26 mouse cellular contexts compared by ENCODE assay signal in the genomic region with DNA sequence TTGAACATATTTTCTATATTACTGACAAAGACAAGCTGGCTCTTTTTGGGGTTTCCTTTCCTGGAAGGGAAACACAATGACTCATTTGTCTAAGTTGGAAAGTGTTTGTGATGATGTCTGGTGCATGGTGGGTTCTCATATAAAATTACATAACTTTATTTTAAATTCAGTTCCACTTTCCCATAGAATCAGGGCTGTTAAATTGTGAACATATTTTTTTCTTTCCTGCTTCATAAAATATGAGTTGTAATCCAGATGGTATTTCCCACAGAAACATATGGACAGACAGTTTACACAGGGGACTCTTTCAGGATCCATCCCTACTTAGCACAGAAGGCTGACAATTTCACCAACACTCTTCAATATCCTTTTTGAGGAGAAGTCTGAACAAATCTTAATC.
DNase-seq lines count a peak whose midpoint lies in the region; ATAC-seq and TF ChIP-seq lines count a peak whose summit lies in the region.
"Had no signal": no experiment of that assay in that cellular context is flagged by ENCODE, and none has a peak within 500 bp of the region (broad histone marks: within the 10 kb centered on the region; RNA-seq: fewer than 3 reads in every experiment).

No protein-coding gene starts in this region.

- no peak for DNase-seq in forebrain, embryonic 10.5 days (ENCODE audit: extremely low spot score, low spot score)
- DNase-seq in left cerebral cortex, adult 11 months (ENCODE audit: low spot score), result peak; percentile 47
- DNase-seq in left cerebral cortex, postnatal 36 days (ENCODE audit: low spot score in 2 of 2), result no peak
- DNase-seq in brain, embryonic 14.5 days (ENCODE audit: low read depth), result peak; percentile 72
- peak; percentile 14 to 87 for DNase-seq in left cerebral cortex, postnatal 25 days (ENCODE audit: low spot score in 2 of 2)
- no peak for DNase-seq in spleen, postnatal 14 days (ENCODE audit: low spot score in 2 of 2)
- DNase-seq: adrenal gland, postnatal 25 days; cerebellum, adult 11-12 months; cerebellum, postnatal 10 days; heart, postnatal 36 days; kidney, adult 11 months; kidney, postnatal 4 days; lung, adult 18-20 months; lung, postnatal 10 days; retina, postnatal 1 day had no signal

- intact Hi-C loops in left cerebral cortex, postnatal 36 days (cut with DNase I), result no loop called here
- intact Hi-C loops in left cerebral cortex, postnatal 25 days (cut with DNase I), result loop anchor here (2.0 to 10.0 kb wide), 4 partner anchors 92 to 892 kb away; partner anchors contain the start of gene Fat3

- 0 out of 2 replicates have a peak, but pooled peaks cover 2% of the 10 kb centered on the region for H3K4me1 ChIP-seq in forebrain, embryonic 15.5 days
- H3K4me1 ChIP-seq in forebrain, embryonic 10.5 days, result no peaks in the 10 kb centered on the region
- H3K4me1 ChIP-seq: embryonic facial prominence, embryonic 13.5 days; heart, embryonic 15.5 days; hindbrain, embryonic 13.5 days; limb, embryonic 13.5 days; liver, embryonic 12.5 days; midbrain, embryonic 10.5 days; neural tube, embryonic 13.5 days had no signal

- no peaks in the 10 kb centered on the region for H3K27me3 ChIP-seq in forebrain, embryonic 15.5 days
- no peaks in the 10 kb centered on the region for H3K27me3 ChIP-seq in forebrain, embryonic 10.5 days (ENCODE audit: poor library complexity, severe bottlenecking)
- H3K27me3 ChIP-seq: embryonic facial prominence, embryonic 13.5 days; heart, embryonic 15.5 days; hindbrain, embryonic 13.5 days; limb, embryonic 13.5 days; liver, embryonic 12.5 days; neural tube, embryonic 13.5 days had no signal

- no peak for TF ChIP-seq CTCF in brain, embryonic 14.5 days (IDR thresholded peaks at IDR 0.05; ENCODE audit: borderline replicate concordance, extremely low read depth, insufficient read depth, insufficient read length)

- H3K9ac ChIP-seq in forebrain, embryonic 15.5 days (replicated peaks), result no peak overlapping the region
- H3K9ac ChIP-seq: embryonic facial prominence, embryonic 13.5 days; heart, embryonic 15.5 days; hindbrain, embryonic 13.5 days; limb, embryonic 13.5 days; liver, embryonic 12.5 days; neural tube, embryonic 13.5 days had no signal

- no peak overlapping the region for H3K27ac ChIP-seq in forebrain, embryonic 15.5 days (replicated peaks)
- no peak overlapping the region for H3K27ac ChIP-seq in forebrain, embryonic 10.5 days
- H3K27ac ChIP-seq: embryonic facial prominence, embryonic 13.5 days; heart, embryonic 15.5 days; hindbrain, embryonic 13.5 days; limb, embryonic 13.5 days; liver, embryonic 12.5 days; midbrain, embryonic 10.5 days; neural tube, embryonic 13.5 days; stomach, postnatal 0 days had no signal

- H3K4me3 ChIP-seq in forebrain, embryonic 15.5 days, result no peak overlapping the region
- H3K4me3 ChIP-seq in forebrain, embryonic 10.5 days, result no peak overlapping the region
- H3K4me3 ChIP-seq: embryonic facial prominence, embryonic 13.5 days; heart, embryonic 15.5 days; hindbrain, embryonic 13.5 days; limb, embryonic 13.5 days; liver, embryonic 12.5 days; midbrain, embryonic 10.5 days; myocyte; neural tube, embryonic 13.5 days had no signal

- no peak for TF ChIP-seq POLR2A in brain, embryonic 14.5 days (IDR thresholded peaks at IDR 0.05; ENCODE audit: borderline replicate concordance, extremely low read depth, insufficient read depth, insufficient read length, poor library complexity, severe bottlenecking)

- no peak overlapping the region for H3K4me2 ChIP-seq in forebrain, embryonic 15.5 days (replicated peaks)
- H3K4me2 ChIP-seq: embryonic facial prominence, embryonic 13.5 days; heart, embryonic 15.5 days; hindbrain, embryonic 13.5 days; limb, embryonic 13.5 days; liver, embryonic 12.5 days; neural tube, embryonic 13.5 days had no signal

- no peaks in the 10 kb centered on the region for H3K9me3 ChIP-seq in forebrain, embryonic 15.5 days
- no peaks in the 10 kb centered on the region for H3K9me3 ChIP-seq in forebrain, embryonic 10.5 days
- H3K9me3 ChIP-seq: embryonic facial prominence, embryonic 13.5 days; heart, embryonic 15.5 days; hindbrain, embryonic 13.5 days; limb, embryonic 13.5 days; liver, embryonic 12.5 days; midbrain, embryonic 10.5 days; neural tube, embryonic 13.5 days had no signal

- peak; percentile 61; the same call in 1 of the 2 replicates for ATAC-seq in forebrain, embryonic 15.5 days (replicated peaks)
- ATAC-seq: liver, embryonic 12.5 days; midbrain, embryonic 16.5 days had no signal

- no peaks in the 10 kb centered on the region for H3K36me3 ChIP-seq in forebrain, embryonic 15.5 days
- H3K36me3 ChIP-seq in forebrain, embryonic 10.5 days (replicated peaks), result no peaks in the 10 kb centered on the region
- H3K36me3 ChIP-seq: embryonic facial prominence, embryonic 13.5 days; heart, embryonic 15.5 days; hindbrain, embryonic 13.5 days; limb, embryonic 13.5 days; liver, embryonic 12.5 days; midbrain, embryonic 10.5 days; neural tube, embryonic 13.5 days had no signal

Comparison
In these comparisons a context has a peak if more than half of its experiments do, and no peak if none do; other contexts are left out.
1. DNase-seq: peak in left cerebral cortex, adult 11 months (single experiment), brain, embryonic 14.5 days (single experiment) and left cerebral cortex, postnatal 25 days (2 of 2); none in forebrain, embryonic 10.5 days (single experiment), left cerebral cortex, postnatal 36 days (0 of 2) and spleen, postnatal 14 days (0 of 2).